Mouse (Mus musculus) thymus, postnatal 36 days (tissue): Measurements from ENCODE around the gene Phlda3.

ENCODE experiments used
- DNase-seq, 2 experiments: peaks; one replicate each; pipeline ENCODE4 v3.0.0; 2022; ENCODE audit warnings: mixed read lengths in 2 of 2

The Phlda3 gene

DNA sequence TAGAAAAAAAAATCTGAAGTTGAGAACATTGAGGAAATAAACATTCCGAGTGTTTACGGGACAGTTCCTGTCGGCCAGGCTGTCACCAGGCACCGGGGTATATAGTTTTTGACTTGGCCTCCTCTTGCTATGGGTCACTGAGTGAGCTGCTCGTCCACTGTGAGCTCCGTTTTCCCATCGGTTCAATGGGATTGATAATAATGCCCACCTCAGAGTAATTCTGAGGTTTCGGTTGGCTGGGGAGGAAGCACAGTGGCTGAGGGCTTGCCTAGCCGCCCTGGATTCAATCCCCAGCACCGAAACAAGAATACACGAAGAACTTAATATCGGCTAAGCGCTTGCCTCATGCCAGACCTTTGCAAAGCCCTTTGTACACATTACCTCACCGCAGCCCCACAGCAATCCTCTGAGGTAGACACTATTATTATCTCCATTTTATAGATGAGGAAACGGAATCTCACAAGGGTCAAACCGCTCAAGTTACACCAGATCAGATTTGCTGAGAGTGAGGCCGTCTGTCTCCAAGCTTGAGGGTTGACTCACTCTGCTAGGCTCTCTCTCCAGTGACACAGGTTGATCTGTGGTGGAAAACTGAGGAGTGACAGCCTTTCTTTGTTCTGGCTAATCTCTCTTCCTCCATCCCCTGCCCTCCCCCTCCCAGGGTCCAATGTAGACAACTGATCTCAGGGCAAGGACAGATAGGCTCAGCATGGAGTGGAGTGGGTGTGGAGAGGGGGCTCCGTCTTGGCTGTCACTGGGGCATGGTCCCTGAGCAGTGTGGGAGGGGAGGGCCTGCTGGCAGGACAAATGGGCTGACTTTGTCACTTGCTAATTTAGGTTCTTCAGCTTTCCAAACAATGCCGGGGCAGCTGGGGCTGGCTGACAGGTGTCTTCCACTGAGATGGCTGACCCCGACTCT lies 28.6 kb downstream of the Phlda3 start:
- no peak for DNase-seq

DNA sequence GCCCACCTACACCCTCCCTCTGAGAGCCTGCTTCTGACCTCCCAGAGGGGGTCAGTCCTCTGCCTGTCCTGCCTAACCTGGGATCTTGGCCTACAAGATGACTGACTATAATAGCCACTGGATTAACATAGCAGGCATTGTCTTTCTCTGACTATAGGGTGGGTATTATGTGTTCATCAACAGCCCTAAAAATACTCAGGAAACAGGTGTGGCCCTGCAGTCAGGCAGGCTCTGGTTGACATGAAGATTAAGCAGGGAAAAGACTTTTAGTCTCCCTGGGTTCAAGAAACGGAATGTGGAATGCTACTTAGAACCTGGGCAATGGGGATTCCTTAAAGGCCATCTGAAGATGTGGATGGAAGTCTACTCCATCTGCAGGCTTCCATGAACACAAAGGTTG lies 32.6 kb downstream of the Phlda3 start:
- no peak for DNase-seq

DNA sequence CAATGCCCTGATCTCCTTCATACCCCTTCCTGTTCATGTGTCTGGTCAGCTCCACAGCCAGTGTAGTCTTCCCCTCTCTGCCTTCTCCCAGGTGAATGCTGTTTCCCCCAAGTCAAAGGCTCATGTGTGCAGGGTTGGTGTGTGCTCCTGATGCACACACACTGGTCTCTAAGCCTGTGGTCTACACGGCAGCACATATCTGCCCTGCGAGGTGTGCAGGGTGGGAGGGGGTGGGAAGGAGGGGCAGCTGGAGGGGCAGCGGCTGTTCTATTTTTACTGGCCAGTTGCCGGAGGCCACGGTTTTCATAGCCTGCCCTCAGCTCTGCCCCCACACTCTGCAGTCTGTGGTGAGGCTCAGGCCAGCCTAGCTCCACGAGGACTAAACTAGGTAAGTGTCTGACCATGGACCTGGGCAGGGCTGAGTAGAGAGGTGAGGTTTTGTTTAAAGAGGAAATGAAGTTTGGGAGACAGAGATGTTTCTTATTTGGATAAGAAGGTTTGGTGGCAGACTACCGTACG lies 33.2 kb downstream of the Phlda3 start:
- DNase-seq: no peak

DNA sequence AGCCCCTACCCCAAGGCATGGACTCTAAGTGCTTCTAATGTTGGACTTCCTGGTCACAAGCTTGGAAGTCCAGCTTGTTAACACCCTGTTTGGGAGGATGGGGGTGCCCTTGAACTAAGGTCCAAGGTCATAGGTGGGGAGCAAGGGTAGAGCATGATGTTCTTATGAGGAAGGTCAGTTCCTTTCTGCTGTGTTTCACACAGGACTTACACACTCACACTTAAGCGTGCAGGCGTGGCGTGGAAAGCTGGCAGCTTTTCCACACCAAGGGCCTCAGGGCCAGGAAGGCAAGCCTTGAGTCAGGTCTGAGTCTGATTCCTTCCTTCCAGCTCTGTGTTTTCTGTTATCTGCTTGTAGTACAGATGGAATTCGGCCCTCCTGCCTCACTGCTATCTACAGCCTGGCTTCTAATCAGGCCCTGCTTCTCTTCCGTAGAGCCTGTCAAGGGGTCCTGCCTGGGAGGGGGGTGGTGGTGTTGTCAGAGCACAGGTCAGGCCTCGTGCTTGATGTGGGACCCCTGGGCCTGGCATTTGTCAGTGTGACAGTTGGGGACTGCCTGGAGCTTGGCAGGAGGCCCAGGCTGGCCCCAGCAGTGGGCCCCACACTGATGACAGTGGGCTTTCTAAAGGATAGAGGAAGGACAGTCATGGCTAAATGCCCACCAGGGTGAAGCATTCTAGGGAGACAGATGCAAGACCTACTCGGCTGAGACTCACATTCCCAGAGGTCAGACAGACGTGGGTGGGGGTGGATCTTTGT lies 34.5 kb downstream of the Phlda3 start:
- no peak for DNase-seq

DNA sequence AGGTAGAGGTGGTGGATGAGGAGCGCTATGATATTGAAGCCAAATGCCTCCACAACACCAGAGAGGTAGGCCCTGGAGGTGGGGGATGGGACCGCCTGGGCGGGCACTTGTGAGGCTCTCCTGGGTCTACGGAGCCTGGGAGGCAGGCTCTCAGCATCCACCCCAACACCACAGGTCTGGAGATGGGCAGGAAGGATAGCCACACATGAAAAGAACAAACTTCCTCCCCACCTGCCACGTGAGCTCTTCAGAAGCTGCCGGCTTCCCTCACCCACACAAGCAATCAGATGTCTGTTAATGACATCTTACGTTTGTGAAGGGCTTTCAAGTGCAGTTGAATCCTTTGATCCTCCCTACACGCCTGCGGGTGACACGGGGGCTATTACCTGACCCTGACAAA lies 41.6 kb downstream of the Phlda3 start:
- DNase-seq: peak; percentile 44 to 63

DNA sequence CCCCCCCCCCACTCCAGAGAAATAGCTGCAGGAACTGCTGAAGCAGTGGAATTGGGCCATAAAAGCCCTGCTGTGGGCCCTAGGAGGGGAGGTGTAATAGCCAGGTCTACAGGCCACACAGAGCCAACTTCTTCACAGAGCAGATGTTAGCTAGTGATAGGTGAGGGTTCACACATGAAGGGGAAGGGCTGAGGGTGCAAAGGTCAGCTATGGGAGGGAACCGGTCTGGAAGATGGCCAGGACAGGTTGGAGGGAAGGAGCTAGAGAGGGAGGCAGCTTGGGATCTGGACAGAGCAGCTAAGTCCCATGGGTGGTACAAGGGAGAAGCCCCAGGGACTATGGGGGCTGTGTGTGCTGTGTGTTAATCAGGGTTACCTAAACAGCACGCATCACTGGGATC lies 44.3 kb downstream of the Phlda3 start:
- DNase-seq: no peak

DNA sequence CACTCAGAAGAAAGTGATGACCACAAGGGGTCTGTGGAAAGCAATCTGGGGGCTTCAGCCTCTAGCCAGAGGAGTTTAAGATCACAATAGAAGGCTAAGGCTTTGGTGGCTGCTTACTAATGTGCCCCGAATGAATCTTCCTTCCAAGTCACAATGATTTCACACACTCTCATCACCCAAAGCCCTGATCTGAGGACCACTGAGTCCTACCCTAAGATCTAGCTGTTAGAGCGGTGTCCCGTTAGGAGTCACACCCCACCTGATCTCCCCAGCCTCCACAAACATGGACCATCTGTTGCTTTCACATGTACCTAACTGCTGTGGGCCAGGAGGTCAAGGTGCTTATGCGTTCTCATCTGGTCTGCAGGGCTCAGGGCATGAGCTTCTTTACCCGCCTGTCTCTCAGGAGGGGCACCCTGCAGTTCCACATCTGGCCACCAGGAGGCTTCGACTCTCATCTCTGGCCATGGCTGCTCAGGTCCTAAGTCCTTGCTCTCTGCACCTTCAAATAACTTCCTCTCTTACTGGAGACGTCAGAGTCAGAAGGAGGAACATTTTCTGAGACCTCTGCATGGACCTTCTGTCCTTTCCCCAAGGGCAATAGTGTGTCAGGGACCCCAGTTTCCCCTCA lies 45.2 kb downstream of the Phlda3 start:
- DNase-seq: peak; percentile 87 to 91

DNA sequence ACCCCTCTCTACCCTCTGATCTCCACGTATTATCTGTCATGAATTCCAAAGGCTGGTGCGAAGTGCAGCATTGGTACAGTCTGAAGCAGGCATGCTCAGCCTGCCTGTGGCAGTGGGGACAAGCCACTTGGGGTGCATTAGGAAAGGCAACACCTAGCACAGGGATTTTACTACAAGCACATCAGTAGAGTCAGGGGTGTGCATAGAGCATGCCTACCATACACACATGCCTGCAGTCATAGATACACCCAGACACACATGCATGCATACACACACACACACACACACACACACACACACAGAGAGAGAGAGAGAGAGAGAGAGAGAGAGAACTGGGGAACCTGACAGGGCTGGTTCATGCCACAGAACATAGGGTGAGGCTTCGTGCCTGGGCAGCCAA lies 46.3 kb downstream of the Phlda3 start:
- DNase-seq: no peak

DNA sequence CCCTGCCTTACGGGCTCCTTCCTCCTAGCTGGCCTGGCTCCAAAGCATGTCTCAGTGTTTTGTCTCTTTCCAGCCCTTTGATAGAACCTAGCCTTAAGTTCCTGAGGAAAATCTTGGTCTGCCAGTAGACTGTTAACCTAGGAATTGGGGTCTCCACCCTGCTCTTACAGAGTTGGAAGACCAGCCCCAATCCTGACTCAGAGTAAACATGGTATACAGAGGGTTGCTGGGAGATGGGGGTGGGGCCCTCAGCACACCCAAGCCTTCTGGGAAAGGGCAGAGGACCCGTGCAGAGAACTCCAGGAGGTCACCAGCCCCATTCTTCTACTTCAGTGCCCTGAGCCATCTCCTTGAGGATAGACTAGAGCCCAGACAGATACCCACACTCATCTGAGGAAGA lies 46.7 kb downstream of the Phlda3 start:
- no peak for DNase-seq

DNA sequence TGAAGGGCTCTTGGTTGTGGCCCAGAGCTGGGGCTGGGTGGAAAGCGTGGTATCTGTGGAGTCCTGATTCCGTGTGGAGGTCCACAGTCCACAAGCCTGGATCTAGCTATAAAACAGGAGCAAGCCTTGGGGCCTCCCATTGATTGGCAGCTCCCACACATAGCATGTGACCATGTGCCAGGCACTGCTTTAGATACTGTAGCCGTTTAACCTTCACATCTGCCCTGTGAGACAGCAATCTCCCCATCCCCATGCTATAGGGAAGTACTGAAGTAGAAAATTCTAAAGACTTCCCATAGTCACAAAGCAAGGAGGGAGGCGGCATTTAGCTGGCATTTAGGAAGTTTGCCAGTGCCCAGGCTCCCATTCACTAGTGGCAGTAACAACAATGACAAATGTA lies 47.2 kb downstream of the Phlda3 start:
- DNase-seq: no peak

DNA sequence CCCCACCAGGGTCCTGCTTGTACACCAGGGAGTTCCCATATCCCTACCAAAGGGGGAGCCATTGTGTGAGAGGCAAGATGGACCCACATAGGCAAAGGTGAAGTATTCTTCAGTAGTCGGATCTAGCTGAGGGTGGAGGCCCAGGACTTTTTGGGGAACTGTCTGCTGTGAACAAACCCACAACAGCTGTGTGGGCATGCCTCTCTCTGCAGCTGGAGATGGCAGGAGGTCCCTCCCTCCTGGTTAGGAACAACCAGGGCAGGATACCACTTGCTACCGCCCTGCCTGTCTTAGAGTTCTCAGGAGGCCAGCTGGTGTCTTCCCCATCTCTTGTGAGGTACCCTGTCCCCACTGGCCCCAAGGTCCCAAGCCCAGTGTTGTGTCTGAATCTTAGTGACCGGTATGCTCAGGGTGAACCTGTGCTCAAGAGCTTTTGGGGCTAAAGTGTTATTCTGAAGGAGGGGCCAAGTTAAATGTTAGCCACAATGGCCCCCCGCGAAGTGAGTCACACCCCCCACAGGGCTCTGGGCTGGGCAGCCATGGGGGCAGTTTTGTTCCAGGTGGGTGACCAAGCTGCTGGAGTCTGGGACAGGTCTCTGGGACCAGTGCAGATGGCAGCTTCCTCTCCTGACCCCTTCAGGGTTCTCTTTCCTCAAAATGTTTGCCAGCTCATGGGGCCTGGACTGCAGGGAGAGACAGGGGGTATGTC lies 47.9 kb downstream of the Phlda3 start:
- peak; percentile 21 to 65 for DNase-seq

DNA sequence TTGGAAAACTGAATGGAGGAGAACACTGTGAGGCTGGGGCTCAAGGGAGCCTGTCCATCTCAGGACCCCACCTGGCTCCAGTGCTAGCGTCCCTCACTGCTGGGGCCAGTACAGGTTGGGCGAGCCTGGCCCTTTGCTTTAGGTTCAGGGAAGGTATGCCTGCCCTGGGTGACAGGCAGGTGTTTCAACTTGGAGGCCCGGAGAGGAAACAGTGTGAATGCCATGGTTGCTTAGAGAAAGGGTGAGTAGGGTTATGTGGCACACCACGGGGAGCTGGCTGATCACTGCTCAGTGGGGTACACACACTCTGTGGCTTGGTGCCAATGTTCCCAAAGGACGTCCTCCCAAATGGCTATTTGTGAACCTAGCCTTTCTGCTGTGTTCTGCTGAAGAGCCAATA lies 48.6 kb downstream of the Phlda3 start:
- DNase-seq: no peak

DNA sequence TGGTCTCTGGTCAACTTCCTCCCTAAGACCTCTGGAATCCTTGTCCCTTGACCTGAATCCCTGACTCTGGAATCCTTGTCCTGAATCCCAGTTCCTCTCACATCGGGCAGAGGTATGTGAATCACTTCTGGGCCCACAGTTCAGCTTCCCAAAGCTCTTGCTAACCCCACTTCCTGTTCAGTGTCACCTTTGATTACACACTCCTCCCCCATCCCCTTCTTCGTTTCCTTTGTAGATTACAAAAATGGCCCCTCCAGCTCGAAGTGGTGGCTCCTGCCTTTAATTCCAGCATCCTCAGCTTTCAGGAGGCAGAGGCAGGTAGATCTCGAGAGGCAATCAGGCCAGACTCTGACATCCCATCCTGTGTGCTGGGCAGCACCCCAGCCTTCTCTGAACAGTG lies 51.7 kb downstream of the Phlda3 start:
- DNase-seq: peak in 1 of 2 experiments; percentile 14

DNA sequence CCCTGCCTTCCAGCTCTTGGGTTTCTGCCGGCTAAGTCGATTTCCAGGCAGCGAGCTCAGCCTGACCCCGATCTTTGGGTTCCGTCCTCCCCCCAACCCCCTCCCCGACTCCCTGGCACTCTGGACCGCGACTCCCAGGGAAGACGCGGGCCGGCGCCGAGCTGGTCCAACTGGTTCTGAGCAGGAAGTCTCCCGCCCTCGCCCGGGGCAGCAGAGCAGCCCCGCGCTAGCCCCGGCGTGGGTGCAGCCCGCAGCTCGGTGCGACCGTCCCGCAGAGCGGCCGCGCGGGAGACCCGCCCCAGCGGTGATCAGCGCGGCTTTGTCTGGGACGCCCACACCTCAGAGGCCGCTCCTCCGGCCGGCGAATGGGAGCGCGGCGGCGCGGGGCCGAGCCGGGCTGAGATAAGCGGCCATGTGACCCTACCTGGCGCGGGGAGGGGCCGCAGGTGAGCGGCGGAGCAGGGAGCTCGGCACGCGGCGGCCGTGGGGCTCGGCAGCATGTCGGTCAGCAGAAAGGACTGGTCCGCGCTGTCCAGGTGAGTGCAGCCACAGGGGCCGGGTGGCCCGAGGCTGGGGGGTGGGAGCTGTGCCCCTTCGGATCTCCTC lies 52.7 kb downstream of the Phlda3 start, which contains the start of gene Lad1:
TSS of gene Lad1 (plus strand) at position 118 of the 606 bp plus-strand sequence.
- peak; percentile 12 to 27 for DNase-seq
